10 mouse cellular contexts compared by ENCODE assay signal in genomic region chr7:142084395-142084794, GRCm38 (mm10). TPM values are rescaled to one million over a fixed set of nuclear protein-coding genes. Genes with fewer than 3 reads are reported as not detected.
DNase-seq lines count a peak whose midpoint lies in the region; ATAC-seq and TF ChIP-seq lines count a peak whose summit lies in the region.
"Had no signal": no experiment of that assay in that cellular context is flagged by ENCODE, and none has a peak within 500 bp of the region (broad histone marks: within the 10 kb centered on the region; RNA-seq: fewer than 3 reads in every experiment).

No protein-coding gene starts in this region.

- no peaks in the 10 kb centered on the region for H3K9me3 ChIP-seq in heart, embryonic 14.5 days (ENCODE audit: control insufficient read depth, low read length)
- H3K9me3 ChIP-seq in neural tube, embryonic 13.5 days: no peaks in the 10 kb centered on the region
- H3K9me3 ChIP-seq in intestine, postnatal 0 days (ENCODE audit: control insufficient read depth): no peaks in the 10 kb centered on the region

- H3K4me2 ChIP-seq in heart, embryonic 14.5 days (ENCODE audit: low read length): peak overlapping the region; percentile 2
- H3K4me2 ChIP-seq in neural tube, embryonic 13.5 days: no peak overlapping the region
- no peak overlapping the region for H3K4me2 ChIP-seq in intestine, postnatal 0 days (replicated peaks; ENCODE audit: low read depth)

- H3K36me3 ChIP-seq in heart, embryonic 14.5 days (ENCODE audit: control insufficient read depth, insufficient read depth, low read length): peaks cover 77% of the 10 kb centered on the region
- H3K36me3 ChIP-seq in neural tube, embryonic 13.5 days: peaks cover 89% of the 10 kb centered on the region
- H3K36me3 ChIP-seq in intestine, postnatal 0 days (ENCODE audit: control insufficient read depth, insufficient read depth): peaks cover 33% of the 10 kb centered on the region; the same call in 1 of the 2 replicates

- intact Hi-C loops in heart, postnatal 36 days (cut with DNase I): no loop called here

- WGBS in heart, embryonic 14.5 days: 24% methylated on average over 5 of the region's 5 CpGs
- WGBS in neural tube, embryonic 13.5 days: 26% methylated on average over 5 of the region's 5 CpGs
- WGBS in intestine, postnatal 0 days: 64% methylated on average over 5 of the region's 5 CpGs

- H3K4me1 ChIP-seq in heart, embryonic 14.5 days (ENCODE audit: control insufficient read depth in 2 of 2, insufficient read depth in 2 of 2, low read length in 2 of 2): peaks cover 34 to 51% of the 10 kb centered on the region in 2 experiments
- peaks cover 53% of the 10 kb centered on the region for H3K4me1 ChIP-seq in neural tube, embryonic 13.5 days (replicated peaks)
- H3K4me1 ChIP-seq in intestine, postnatal 0 days (replicated peaks; ENCODE audit: control insufficient read depth, insufficient read depth, low read length): no peaks in the 10 kb centered on the region

- peaks cover 9% of the 10 kb centered on the region; the same call in 1 of the 2 replicates for H3K27me3 ChIP-seq in heart, embryonic 14.5 days (ENCODE audit: control insufficient read depth, insufficient read depth, low read length)
- peaks cover 50% of the 10 kb centered on the region for H3K27me3 ChIP-seq in neural tube, embryonic 13.5 days
- H3K27me3 ChIP-seq in intestine, postnatal 0 days (replicated peaks; ENCODE audit: control insufficient read depth, insufficient read depth, low read length): peaks cover 5% of the 10 kb centered on the region; the same call in 1 of the 2 replicates

- H3K27ac ChIP-seq in heart, embryonic 14.5 days (replicated peaks in 1 of 2; ENCODE audit: control insufficient read depth in 1 of 2, insufficient read depth in 1 of 2, low read depth in 2 of 2, low read length in 2 of 2): peak overlapping the region; percentile 71 to 82
- peak overlapping the region; percentile 6; the same call in 1 of the 2 replicates for H3K27ac ChIP-seq in neural tube, embryonic 13.5 days (replicated peaks)
- H3K27ac ChIP-seq in intestine, postnatal 0 days (ENCODE audit: low read depth, low read length): peak overlapping the region; percentile 41; the same call in 1 of the 2 replicates

- TF ChIP-seq CTCF in intestine, postnatal 0 days (IDR thresholded peaks at IDR 0.05; ENCODE audit: low read depth): peak; percentile 39

- peak; percentile 17; the same call in 1 of the 2 replicates for ATAC-seq in heart, embryonic 14.5 days (ENCODE audit: insufficient number of reproducible peaks, insufficient read depth, low FRiP score, low read depth)
- no peak for ATAC-seq in neural tube, embryonic 13.5 days (ENCODE audit: low read depth)
- ATAC-seq in intestine, postnatal 0 days: peak; percentile 23; the same call in 1 of the 2 replicates

- no peak overlapping the region for H3K4me3 ChIP-seq in heart, embryonic 14.5 days (ENCODE audit: control insufficient read depth in 1 of 2, insufficient read depth in 1 of 2, low read depth in 1 of 2, low read length in 2 of 2)
- no peak overlapping the region for H3K4me3 ChIP-seq in neural tube, embryonic 13.5 days
- no peak overlapping the region for H3K4me3 ChIP-seq in intestine, postnatal 0 days (ENCODE audit: low read depth, low read length)

- DNase-seq in heart, postnatal 36 days: no peak
- no peak for DNase-seq in neural tube, embryonic 10.5 days (ENCODE audit: extremely low spot score, low spot score)
- DNase-seq in Muller cell, postnatal 12 days (ENCODE audit: inconsistent ontology term): no peak
- no peak for DNase-seq in urinary bladder, adult 2 months (ENCODE audit: low spot score)
- DNase-seq in embryo, embryonic 10 days (ENCODE audit: low spot score): no peak
- DNase-seq: thymus, adult 18-20 months had no signal

- peak overlapping the region; percentile 22 for H3K9ac ChIP-seq in heart, embryonic 14.5 days (ENCODE audit: low read length)
- H3K9ac ChIP-seq in neural tube, embryonic 13.5 days: no peak overlapping the region
- H3K9ac ChIP-seq in intestine, postnatal 0 days (ENCODE audit: low read depth, low read length): no peak overlapping the region

RNA-seq across cellular contexts. Expression of gene Dusp8, which starts 11.2 kb away (rescaled TPM):
- polyA plus RNA-seq in heart, embryonic 14.5 days (2014; fragmentation: Nextera tagmentation; extraction: Ambion mirVana): 13.3 and 16.7 TPM in 2 replicates
- 10 to 100 TPM; 33.2 to 46.2 TPM for total RNA-seq in heart, postnatal 36 days (2021)
- polyA plus RNA-seq in neural tube, embryonic 13.5 days (2015; fragmentation: Nextera tagmentation; extraction: Ambion mirVana): 88.4 and 96.1 TPM in 2 replicates
- polyA plus RNA-seq in intestine, postnatal 0 days (2015; fragmentation: Nextera tagmentation; extraction: Ambion mirVana): 5.8 and 6.4 TPM in 2 replicates
- polyA plus RNA-seq in urinary bladder, adult 2 months (2012; rRNA removed): 4.1 and 5.0 TPM in 2 replicates

RNA-seq across cellular contexts. Expression of gene Mob2, which starts 23.5 kb away (rescaled TPM):
- polyA plus RNA-seq in heart, embryonic 14.5 days (2014; fragmentation: Nextera tagmentation; extraction: Ambion mirVana): 46.8 and 48.9 TPM in 2 replicates
- 10 to 100 TPM; 43.6 to 43.8 TPM for total RNA-seq in heart, postnatal 36 days (2021)
- polyA plus RNA-seq in neural tube, embryonic 13.5 days (2015; fragmentation: Nextera tagmentation; extraction: Ambion mirVana): 51.3 and 52.8 TPM in 2 replicates
- polyA plus RNA-seq in intestine, postnatal 0 days (2015; fragmentation: Nextera tagmentation; extraction: Ambion mirVana): 49.5 and 54.7 TPM in 2 replicates
- 91.8 and 102 TPM in 2 replicates for polyA plus RNA-seq in urinary bladder, adult 2 months (2012; rRNA removed)

RNA-seq across cellular contexts. Expression of gene Gm45618, which starts 36.1 kb away (rescaled TPM):
- polyA plus RNA-seq in heart, embryonic 14.5 days (2014; fragmentation: Nextera tagmentation; extraction: Ambion mirVana): not detected in 2 replicates
- total RNA-seq in heart, postnatal 36 days (2021): not detected
- polyA plus RNA-seq in neural tube, embryonic 13.5 days (2015; fragmentation: Nextera tagmentation; extraction: Ambion mirVana): not detected in 2 replicates
- not detected in 2 replicates for polyA plus RNA-seq in intestine, postnatal 0 days (2015; fragmentation: Nextera tagmentation; extraction: Ambion mirVana)
- polyA plus RNA-seq in urinary bladder, adult 2 months (2012; rRNA removed): not detected in 2 replicates
- polyA plus RNA-seq: brain, embryonic 14.5 days had no signal

RNA-seq across cellular contexts. Expression of gene Gm39115, which starts 51.4 kb away (rescaled TPM):
- not detected in 2 replicates for polyA plus RNA-seq in heart, embryonic 14.5 days (2014; fragmentation: Nextera tagmentation; extraction: Ambion mirVana)
- not detected for total RNA-seq in heart, postnatal 36 days (2021)
- polyA plus RNA-seq in neural tube, embryonic 13.5 days (2015; fragmentation: Nextera tagmentation; extraction: Ambion mirVana): not detected in 2 replicates
- polyA plus RNA-seq in intestine, postnatal 0 days (2015; fragmentation: Nextera tagmentation; extraction: Ambion mirVana): not detected in 2 replicates
- polyA plus RNA-seq in urinary bladder, adult 2 months (2012; rRNA removed): not detected in 2 replicates
- polyA plus RNA-seq: brain, embryonic 14.5 days had no signal

Comparison
In these comparisons a context has a peak if more than half of its experiments do, and no peak if none do; other contexts are left out.
1. H3K27ac ChIP-seq: peak in every context shown above with its lines; median percentile 76 in heart, embryonic 14.5 days; 41 in intestine, postnatal 0 days; 6 in neural tube, embryonic 13.5 days.